Comparison of ENCODE assay signal across 7 mouse cellular contexts in genomic region chr9:106477649-106478048, GRCm38 (mm10). TPM values are rescaled to one million over a fixed set of nuclear protein-coding genes. Genes with fewer than 3 reads are reported as not detected.
DNase-seq lines count a peak whose midpoint lies in the region; ATAC-seq lines count a peak whose summit lies in the region.

No protein-coding gene starts in this region.

- peak overlapping the region; percentile 74 for H3K4me3 ChIP-seq in lung, embryonic 15.5 days
- peak overlapping the region; percentile 81 for H3K4me3 ChIP-seq in embryonic facial prominence, embryonic 10.5 days
- H3K4me3 ChIP-seq in heart, embryonic 14.5 days (ENCODE audit: control insufficient read depth in 1 of 2, insufficient read depth in 1 of 2, low read depth in 1 of 2, low read length in 2 of 2) = peak overlapping the region; percentile 47 to 65
- H3K4me3 ChIP-seq in liver, embryonic 15.5 days (replicated peaks) = peak overlapping the region; percentile 68

- peak overlapping the region; percentile 57 for H3K9ac ChIP-seq in lung, embryonic 15.5 days
- peak overlapping the region; percentile 70 for H3K9ac ChIP-seq in heart, embryonic 14.5 days (ENCODE audit: low read length)
- H3K9ac ChIP-seq in liver, embryonic 15.5 days = peak overlapping the region; percentile 47

- H3K27ac ChIP-seq in lung, embryonic 15.5 days = no peak overlapping the region
- peak overlapping the region; percentile 68 for H3K27ac ChIP-seq in embryonic facial prominence, embryonic 10.5 days (replicated peaks)
- no peak overlapping the region for H3K27ac ChIP-seq in heart, embryonic 14.5 days (replicated peaks in 1 of 2; ENCODE audit: control insufficient read depth in 1 of 2, insufficient read depth in 1 of 2, low read depth in 2 of 2, low read length in 2 of 2)
- H3K27ac ChIP-seq in liver, embryonic 15.5 days (replicated peaks) = peak overlapping the region; percentile 6; the same call in 1 of the 2 replicates

- under 1% methylated on average over 16 of the region's 16 CpGs for WGBS in lung, embryonic 15.5 days
- WGBS in embryonic facial prominence, embryonic 10.5 days = 5% methylated on average over 16 of the region's 16 CpGs
- WGBS in heart, embryonic 14.5 days = 3% methylated on average over 16 of the region's 16 CpGs
- 1% methylated on average over 16 of the region's 16 CpGs for WGBS in liver, embryonic 15.5 days (ENCODE audit: insufficient replicate concordance)

- no peaks in the 10 kb centered on the region for H3K9me3 ChIP-seq in lung, embryonic 15.5 days
- no peaks in the 10 kb centered on the region for H3K9me3 ChIP-seq in embryonic facial prominence, embryonic 10.5 days
- H3K9me3 ChIP-seq in heart, embryonic 14.5 days (ENCODE audit: control insufficient read depth, low read length) = no peaks in the 10 kb centered on the region
- no peaks in the 10 kb centered on the region for H3K9me3 ChIP-seq in liver, embryonic 15.5 days (replicated peaks)

- H3K36me3 ChIP-seq in lung, embryonic 15.5 days = peaks cover 9% of the 10 kb centered on the region; the same call in 1 of the 2 replicates
- H3K36me3 ChIP-seq in embryonic facial prominence, embryonic 10.5 days (replicated peaks) = peaks cover 34% of the 10 kb centered on the region
- H3K36me3 ChIP-seq in heart, embryonic 14.5 days (ENCODE audit: control insufficient read depth, insufficient read depth, low read length) = peaks cover 26% of the 10 kb centered on the region
- H3K36me3 ChIP-seq in liver, embryonic 15.5 days (replicated peaks) = peaks cover 21% of the 10 kb centered on the region

- ATAC-seq in lung, embryonic 15.5 days (ENCODE audit: borderline replicate concordance, extremely low read depth, low FRiP score, low TSS enrichment) = no peak
- no peak for ATAC-seq in heart, embryonic 14.5 days (ENCODE audit: insufficient number of reproducible peaks, insufficient read depth, low FRiP score, low read depth)
- no peak for ATAC-seq in liver, embryonic 15.5 days (ENCODE audit: insufficient read depth)
- no peak for ATAC-seq in inflammation-experienced regulatory T-cells, adult 6 months

- no peaks in the 10 kb centered on the region for H3K27me3 ChIP-seq in lung, embryonic 15.5 days
- H3K27me3 ChIP-seq in embryonic facial prominence, embryonic 10.5 days (replicated peaks; ENCODE audit: low read depth, poor library complexity, severe bottlenecking) = no peaks in the 10 kb centered on the region; the same call in 1 of the 2 replicates
- no peaks in the 10 kb centered on the region for H3K27me3 ChIP-seq in heart, embryonic 14.5 days (ENCODE audit: control insufficient read depth, insufficient read depth, low read length)
- no peaks in the 10 kb centered on the region for H3K27me3 ChIP-seq in liver, embryonic 15.5 days

- peaks cover 47% of the 10 kb centered on the region for H3K4me1 ChIP-seq in lung, embryonic 15.5 days
- peaks cover 52% of the 10 kb centered on the region for H3K4me1 ChIP-seq in embryonic facial prominence, embryonic 10.5 days
- peaks cover 18 to 24% of the 10 kb centered on the region in 2 experiments for H3K4me1 ChIP-seq in heart, embryonic 14.5 days (ENCODE audit: control insufficient read depth in 2 of 2, insufficient read depth in 2 of 2, low read length in 2 of 2)
- peaks cover 43% of the 10 kb centered on the region for H3K4me1 ChIP-seq in liver, embryonic 15.5 days (replicated peaks)

- peak overlapping the region; percentile 93 for H3K4me2 ChIP-seq in lung, embryonic 15.5 days
- H3K4me2 ChIP-seq in heart, embryonic 14.5 days (ENCODE audit: low read length) = peak overlapping the region; percentile 85
- H3K4me2 ChIP-seq in liver, embryonic 15.5 days = peak overlapping the region; percentile 96

- no peak for DNase-seq in lung, postnatal 14 days
- DNase-seq in embryonic facial prominence, embryonic 10.5 days (ENCODE audit: low spot score) = no peak
- peak; percentile 39 for DNase-seq in testis, postnatal 10 days (ENCODE audit: low spot score)

RNA-seq across cellular contexts. Expression of gene Parp3, which starts 0.9 kb away (rescaled TPM):
- 3.2 and 3.5 TPM in 2 replicates for polyA plus RNA-seq in lung, embryonic 15.5 days (2015; fragmentation: Nextera tagmentation; extraction: Ambion mirVana)
- polyA plus RNA-seq in embryonic facial prominence, embryonic 10.5 days (2016; fragmentation: Nextera tagmentation; extraction: Ambion mirVana) = 1.6 and 3.2 TPM in 2 replicates
- 1.2 and 1.3 TPM in 2 replicates for polyA plus RNA-seq in heart, embryonic 14.5 days (2014; fragmentation: Nextera tagmentation; extraction: Ambion mirVana)
- polyA plus RNA-seq in liver, embryonic 15.5 days (2015; fragmentation: Nextera tagmentation; extraction: Ambion mirVana) = 1.4 TPM in 2 replicates
- 10 to 100 TPM; 32.4 to 68.7 (median 54.1) TPM for polyA plus RNA-seq in inflammation-experienced regulatory T-cells, adult 6 months (2017; shearing (Covaris generic))

RNA-seq across cellular contexts. Expression of gene Rrp9, which starts 1.9 kb away (rescaled TPM):
- polyA plus RNA-seq in lung, embryonic 15.5 days (2015; fragmentation: Nextera tagmentation; extraction: Ambion mirVana) = 48.7 and 50.7 TPM in 2 replicates
- 77.5 and 83.8 TPM in 2 replicates for polyA plus RNA-seq in embryonic facial prominence, embryonic 10.5 days (2016; fragmentation: Nextera tagmentation; extraction: Ambion mirVana)
- 21.8 TPM in 2 replicates for polyA plus RNA-seq in heart, embryonic 14.5 days (2014; fragmentation: Nextera tagmentation; extraction: Ambion mirVana)
- polyA plus RNA-seq in liver, embryonic 15.5 days (2015; fragmentation: Nextera tagmentation; extraction: Ambion mirVana) = 20.8 and 24.5 TPM in 2 replicates
- 10 to 100 TPM; 21.5 to 34.6 (median 29.4) TPM for polyA plus RNA-seq in inflammation-experienced regulatory T-cells, adult 6 months (2017; shearing (Covaris generic))

RNA-seq across cellular contexts. Expression of gene Gpr62, which starts 11.9 kb away (rescaled TPM):
- polyA plus RNA-seq in lung, embryonic 15.5 days (2015; fragmentation: Nextera tagmentation; extraction: Ambion mirVana) = 0.07 and 0.20 TPM in 2 replicates
- polyA plus RNA-seq in embryonic facial prominence, embryonic 10.5 days (2016; fragmentation: Nextera tagmentation; extraction: Ambion mirVana) = 0.16 and 0.55 TPM in 2 replicates
- 0.30 and 0.46 TPM in 2 replicates for polyA plus RNA-seq in heart, embryonic 14.5 days (2014; fragmentation: Nextera tagmentation; extraction: Ambion mirVana)
- not detected in 2 replicates for polyA plus RNA-seq in liver, embryonic 15.5 days (2015; fragmentation: Nextera tagmentation; extraction: Ambion mirVana)
- not detected for polyA plus RNA-seq in inflammation-experienced regulatory T-cells, adult 6 months (2017; shearing (Covaris generic))

RNA-seq across cellular contexts. Expression of gene Iqcf1, which starts 22.1 kb away (rescaled TPM):
- not detected in 2 replicates for polyA plus RNA-seq in lung, embryonic 15.5 days (2015; fragmentation: Nextera tagmentation; extraction: Ambion mirVana)
- polyA plus RNA-seq in embryonic facial prominence, embryonic 10.5 days (2016; fragmentation: Nextera tagmentation; extraction: Ambion mirVana) = not detected in 2 replicates
- polyA plus RNA-seq in heart, embryonic 14.5 days (2014; fragmentation: Nextera tagmentation; extraction: Ambion mirVana) = not detected in 2 replicates
- not detected in 2 replicates for polyA plus RNA-seq in liver, embryonic 15.5 days (2015; fragmentation: Nextera tagmentation; extraction: Ambion mirVana)
- not detected for polyA plus RNA-seq in inflammation-experienced regulatory T-cells, adult 6 months (2017; shearing (Covaris generic))

RNA-seq across cellular contexts. Expression of gene Pcbp4, which starts 24.6 kb away (rescaled TPM):
- polyA plus RNA-seq in lung, embryonic 15.5 days (2015; fragmentation: Nextera tagmentation; extraction: Ambion mirVana) = 80.6 and 87.8 TPM in 2 replicates
- polyA plus RNA-seq in embryonic facial prominence, embryonic 10.5 days (2016; fragmentation: Nextera tagmentation; extraction: Ambion mirVana) = 320 and 346 TPM in 2 replicates
- polyA plus RNA-seq in heart, embryonic 14.5 days (2014; fragmentation: Nextera tagmentation; extraction: Ambion mirVana) = 59.0 and 66.4 TPM in 2 replicates
- polyA plus RNA-seq in liver, embryonic 15.5 days (2015; fragmentation: Nextera tagmentation; extraction: Ambion mirVana) = 7.4 and 9.1 TPM in 2 replicates
- 1 to 10 TPM; 4.1 to 5.0 (median 4.4) TPM for polyA plus RNA-seq in inflammation-experienced regulatory T-cells, adult 6 months (2017; shearing (Covaris generic))

Comparison
In these comparisons a context has a peak if more than half of its experiments do, and no peak if none do; other contexts are left out.
1. H3K27ac ChIP-seq: peak in embryonic facial prominence, embryonic 10.5 days (single experiment) and liver, embryonic 15.5 days (single experiment); none in lung, embryonic 15.5 days (single experiment) and heart, embryonic 14.5 days (0 of 2).
2. Peak in every context shown above with its lines, with median percentiles within 50 percentile points of each other: H3K4me2 ChIP-seq, H3K4me3 ChIP-seq and H3K9ac ChIP-seq.